Mouse (Mus musculus) lung, postnatal 0 days (tissue): ENCODE results near the gene Pparg. TPM values are rescaled to one million over a fixed set of nuclear protein-coding genes. Genes with fewer than 3 reads are reported as not detected.

Experiments
- ATAC-seq: fragments of 200-750 bp; cut with Nextera tagmentation; 2 replicates; pipeline ENCODE4 v1.8.0; 2017; ENCODE audit warnings: moderate library complexity
- DNase-seq: peaks from one replicate; pipeline ENCODE4 v3.0.0-alpha.2; 2016; ENCODE audit warnings: low spot score
- H3K27ac ChIP-seq: fragments of 300-500 bp; sonication (generic); 2 replicates; pipeline ENCODE4 v1.5.1; 2014; ENCODE audit warnings: antibody characterized with exemption, mild to moderate bottlenecking, low read length, mixed read lengths
- H3K27me3 ChIP-seq: fragments of 300-500 bp; sonication (generic); replicated peaks from 2 replicates; pipeline ENCODE4 v1.6.1; 2014; ENCODE audit warnings: low read length, mixed read lengths; ENCODE audit not compliant: insufficient read depth
- H3K36me3 ChIP-seq: fragments of 300-500 bp; sonication (generic); 2 replicates; pipeline ENCODE4 v1.6.1; 2014; ENCODE audit warnings: low read length, mixed read lengths; ENCODE audit not compliant: insufficient read depth
- H3K4me1 ChIP-seq: fragments of 300-500 bp; sonication (generic); 2 replicates; pipeline ENCODE4 v1.6.1; 2014; ENCODE audit warnings: antibody characterized with exemption, low read depth, low read length, mixed read lengths; ENCODE audit not compliant: insufficient read depth
- H3K4me2 ChIP-seq: fragments of 300-500 bp; sonication (generic); replicated peaks from 2 replicates; pipeline ENCODE4 v1.6.1; 2014; ENCODE audit warnings: low read depth, mild to moderate bottlenecking, low read length, moderate library complexity, mixed read lengths
- H3K4me3 ChIP-seq: fragments of 300-500 bp; sonication (generic); 2 replicates; pipeline ENCODE4 v1.5.1; 2014; ENCODE audit warnings: low read depth, low read length
- H3K9ac ChIP-seq: fragments of 300-500 bp; sonication (generic); replicated peaks from 2 replicates; pipeline ENCODE4 v1.6.1; 2014; ENCODE audit warnings: low read depth, mild to moderate bottlenecking
- H3K9me3 ChIP-seq: fragments of 300-500 bp; sonication (generic); 2 replicates; pipeline ENCODE4 v1.6.1; 2016; ENCODE audit warnings: low read length, mixed read lengths
- CTCF ChIP-seq: IDR thresholded peaks from 2 replicates; pipeline ENCODE4 v1.5.1; 2016; ENCODE audit warnings: antibody characterized with exemption, mild to moderate bottlenecking
- EP300 ChIP-seq: IDR thresholded peaks from 2 replicates; pipeline ENCODE4 v1.6.1; 2016; ENCODE audit warnings: antibody characterized with exemption, mild to moderate bottlenecking, control low read depth
- WGBS: fragments of 180-500 bp; shearing (Covaris S2); extraction: QIAGEN DNeasy Blood & Tissue Kit; methylation state at CpG from one replicate; pipeline ENCODE4 v1.1.7; 2014; 5-methylcytosine and 5-hydroxymethylcytosine counted together
- polyA plus RNA-seq: library from polyadenylated mRNA; unstranded; fragments of >200 nt; fragmentation: Nextera tagmentation; extraction: Ambion mirVana; gene quantifications from 2 replicates; pipeline ENCODE4 v1.2.1, GENCODE M21; 2015

Gene Pparg
- polyA plus RNA-seq, 1 experiment from 2014 or later: 7.7 TPM

DNA sequence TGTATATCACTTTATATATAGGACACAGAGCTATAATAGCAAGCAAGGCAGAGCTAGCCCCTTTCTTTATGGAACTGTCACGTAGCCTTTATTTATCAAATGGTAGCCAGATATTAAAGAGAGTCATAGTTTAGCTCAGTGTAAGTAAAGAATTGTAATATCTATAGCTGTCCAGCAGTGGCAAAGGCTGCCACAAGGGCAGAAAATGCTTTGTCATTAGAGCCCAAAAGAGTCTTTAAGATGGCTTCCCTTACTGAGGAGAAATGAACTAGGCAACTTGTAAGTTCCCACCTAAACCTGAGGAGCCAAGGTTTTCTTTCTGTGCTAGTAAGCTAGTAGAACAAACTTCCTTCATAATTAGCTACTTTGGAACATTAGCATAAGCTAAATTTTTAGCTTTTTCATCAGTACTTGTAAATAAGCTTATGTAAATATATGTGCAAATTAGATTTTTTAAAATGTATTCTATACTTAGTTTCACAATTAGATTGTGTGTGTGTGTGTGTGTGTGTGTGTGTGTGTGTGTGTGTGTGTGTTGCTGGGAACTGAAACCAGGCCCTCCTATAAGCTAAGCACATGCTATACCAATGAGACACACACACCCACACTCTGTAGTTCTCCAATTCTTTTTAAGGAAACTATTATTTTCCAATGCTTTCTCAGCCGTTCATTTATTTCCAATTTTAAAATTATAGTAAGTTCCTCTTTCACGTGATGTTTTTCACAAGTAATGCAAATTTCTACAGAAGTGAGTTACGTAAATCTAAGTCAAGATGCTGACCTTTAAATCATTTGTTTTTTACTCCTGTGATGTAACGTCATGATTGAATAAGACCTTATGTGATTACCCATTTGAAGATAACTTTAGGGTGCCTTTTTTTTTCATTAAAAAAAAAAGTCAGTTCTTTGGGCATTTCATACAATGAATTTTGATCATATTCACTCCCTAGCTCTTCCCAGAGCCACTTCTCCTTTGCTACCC, 14.4 kb downstream of the Pparg start:
- DNase-seq (peak; percentile 13), ATAC-seq (no peak)
- no peaks in the 10 kb centered on the region for H3K36me3 ChIP-seq
- H3K9ac ChIP-seq: no peak overlapping the region
- 79% methylated on average over 5 of the region's 5 CpGs for WGBS
- no peak overlapping the region for H3K27ac ChIP-seq
- H3K4me3 ChIP-seq: no peak overlapping the region
- no peak overlapping the region for H3K4me2 ChIP-seq
- H3K27me3 ChIP-seq: no peaks in the 10 kb centered on the region
- H3K4me1 ChIP-seq: no peaks in the 10 kb centered on the region
- no peaks in the 10 kb centered on the region for H3K9me3 ChIP-seq
- TF ChIP-seq EP300: no peak
- TF ChIP-seq CTCF: no peak

- 81% methylated on average over 5 of the region's 5 CpGs for WGBS
These were observed 19.8 kb downstream of the Pparg start for GRCm38 (mm10) chr6:115380596-115380995.

GRCm38 (mm10) chr6:115382712-115383111, 22.0 kb downstream of the Pparg start:
- TF ChIP-seq EP300: peak; percentile 29; the same call in 1 of the 2 replicates
- no peak for TF ChIP-seq CTCF

More at GRCm38 (mm10) chr6:115380596-115380995, 19.8 kb downstream of the Pparg start:
- Histone ChIP-seq H3K27me3 (no peaks in the 10 kb centered on the region), H3K36me3 (no peaks in the 10 kb centered on the region), H3K4me1 (no peaks in the 10 kb centered on the region), H3K9me3 (no peaks in the 10 kb centered on the region), H3K9ac (no peak overlapping the region), H3K27ac (no peak overlapping the region), H3K4me3 (no peak overlapping the region), H3K4me2 (no peak overlapping the region)
- ATAC-seq: no peak
- TF ChIP-seq CTCF: no peak
- no peak for TF ChIP-seq EP300
- no peak for DNase-seq

GRCm38 (mm10) chr6:115389945-115390540, 29.3 kb downstream of the Pparg start:
- no peaks in the 10 kb centered on the region for H3K36me3 ChIP-seq
- no peak overlapping the region for H3K27ac ChIP-seq
- ATAC-seq (no peak), DNase-seq (no peak)
- no peak overlapping the region for H3K4me3 ChIP-seq
- no peak overlapping the region for H3K4me2 ChIP-seq
- no peak for TF ChIP-seq EP300
- no peak for TF ChIP-seq CTCF
- no peaks in the 10 kb centered on the region for H3K4me1 ChIP-seq
- H3K9ac ChIP-seq: no peak overlapping the region
- WGBS: 79% methylated on average over 4 of the region's 4 CpGs
- H3K27me3 ChIP-seq: no peaks in the 10 kb centered on the region
- no peaks in the 10 kb centered on the region for H3K9me3 ChIP-seq

More at GRCm38 (mm10) chr6:115382712-115383111, 22.0 kb downstream of the Pparg start:
- Histone ChIP-seq H3K36me3 (no peaks in the 10 kb centered on the region), H3K4me2 (no peak overlapping the region), H3K27me3 (no peaks in the 10 kb centered on the region), H3K9ac (no peak overlapping the region), H3K4me1 (no peaks in the 10 kb centered on the region), H3K27ac (no peak overlapping the region), H3K9me3 (no peaks in the 10 kb centered on the region), H3K4me3 (no peak overlapping the region)
- 45% methylated on average over 5 of the region's 5 CpGs for WGBS
- ATAC-seq: peak; percentile 64
- peak; percentile 51 for DNase-seq

GRCm38 (mm10) chr6:115396911-115397310, 36.2 kb downstream of the Pparg start:
- Histone ChIP-seq H3K9me3 (no peaks in the 10 kb centered on the region), H3K4me1 (no peaks in the 10 kb centered on the region), H3K27me3 (no peaks in the 10 kb centered on the region), H3K36me3 (no peaks in the 10 kb centered on the region), H3K27ac (no peak overlapping the region), H3K4me3 (no peak overlapping the region), H3K9ac (no peak overlapping the region), H3K4me2 (no peak overlapping the region)
- ATAC-seq (no peak), DNase-seq (no peak)
- TF ChIP-seq EP300 (no peak), CTCF (no peak)
- 37% methylated on average over 3 of the region's 3 CpGs for WGBS

- no peak for DNase-seq
- no peak for TF ChIP-seq EP300
- TF ChIP-seq CTCF: no peak
- Histone ChIP-seq H3K36me3 (no peaks in the 10 kb centered on the region), H3K27ac (no peak overlapping the region), H3K27me3 (no peaks in the 10 kb centered on the region), H3K9ac (no peak overlapping the region), H3K4me3 (no peak overlapping the region), H3K4me2 (no peak overlapping the region), H3K4me1 (no peaks in the 10 kb centered on the region), H3K9me3 (no peaks in the 10 kb centered on the region)
- ATAC-seq: no peak
- WGBS: 57% methylated on average over 2 of the region's 2 CpGs
These were observed 43.6 kb downstream of the Pparg start for GRCm38 (mm10) chr6:115404354-115404753.
